Mouse (Mus musculus): ENCODE results near the gene Mta3. TPM values are rescaled to one million over a fixed set of nuclear protein-coding genes. Genes with fewer than 3 reads are reported as not detected.

Mta3 gene
- 52.8 and 57.1 TPM in 2 replicates for total RNA-seq (2012; rRNA removed)

DNA sequence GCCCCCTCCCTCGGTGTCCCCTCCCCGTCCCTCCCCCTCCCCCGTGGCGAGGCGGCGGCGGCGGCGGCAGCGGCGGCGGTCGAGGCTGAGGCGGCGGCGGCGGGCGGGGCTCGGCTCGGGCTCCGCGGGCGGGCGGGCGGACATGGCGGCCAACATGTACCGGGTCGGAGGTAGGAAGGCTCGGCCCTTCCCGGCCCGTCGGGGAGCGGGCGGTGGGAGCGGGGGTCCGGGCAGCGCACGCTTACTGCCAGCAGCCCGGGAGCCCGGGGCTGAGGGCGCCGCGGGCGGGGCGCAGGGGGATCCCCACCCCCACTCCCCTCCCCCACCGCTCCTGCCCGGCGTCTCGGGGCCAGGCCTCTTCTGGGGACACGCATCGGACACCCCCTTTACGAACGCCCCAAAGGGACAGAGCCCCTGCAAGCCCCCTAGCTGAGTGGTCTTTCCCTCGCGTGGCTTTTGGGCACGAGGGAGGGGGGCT, at the start of gene Mta3:
Gene Mta3 (plus strand): TSS at position 48 of the 478 bp plus-strand sequence.
- peaks cover 5 to 21% of the 10 kb centered on the region in 2 experiments; a peak in 3 of 4 replicates for H3K4me1 ChIP-seq (ENCODE audit: control insufficient read depth in 2 of 2, insufficient read depth in 2 of 2, low read length in 2 of 2, poor library complexity in 1 of 2)
- no peak for TF ChIP-seq CHD2 (IDR thresholded peaks at IDR 0.05; ENCODE audit: low read depth, low read length)
- no peak for TF ChIP-seq HCFC1 (IDR thresholded peaks at IDR 0.05; ENCODE audit: borderline replicate concordance, insufficient read depth, low read length)
- no peak for TF ChIP-seq MAFK (IDR thresholded peaks at IDR 0.05; ENCODE audit: insufficient read depth, low read depth, low read length)
- no peak for TF ChIP-seq ZC3H11A (IDR thresholded peaks at IDR 0.05; ENCODE audit: borderline replicate concordance, low read depth, low read length)
- TF ChIP-seq ZNF384 (IDR thresholded peaks at IDR 0.05; ENCODE audit: low read depth, low read length), result no peak
- H3K9me3 ChIP-seq (ENCODE audit: control insufficient read depth, insufficient read depth, low read depth, low read length), result no peaks in the 10 kb centered on the region
- no peak for DNase-seq (ENCODE audit: low read depth, low spot score)
- H3K27ac ChIP-seq (ENCODE audit: insufficient read depth, low read depth, low read length, poor library complexity, severe bottlenecking), result peak within 1 kb of the TSS; percentile 89
- peaks cover 9% of the 10 kb centered on the region; the same call in 1 of the 2 replicates for H3K36me3 ChIP-seq (ENCODE audit: control insufficient read depth, insufficient read depth, low read length, poor library complexity, severe bottlenecking)
- H3K9ac ChIP-seq (ENCODE audit: insufficient read depth, low read depth, low read length, poor library complexity, severe bottlenecking), result peak within 1 kb of the TSS; percentile 94
- peak within 1 kb of the TSS; percentile 86 to 92 for H3K4me3 ChIP-seq (ENCODE audit: insufficient read depth in 1 of 2, low read depth in 1 of 2, low read length in 2 of 2, poor library complexity in 1 of 2, severe bottlenecking in 1 of 2)
- in situ Hi-C loops (cut with MboI; ENCODE audit: low sequenced_read_pairs in 2 of 2, unreplicated experiment in 2 of 2), result no loop called here

DNA sequence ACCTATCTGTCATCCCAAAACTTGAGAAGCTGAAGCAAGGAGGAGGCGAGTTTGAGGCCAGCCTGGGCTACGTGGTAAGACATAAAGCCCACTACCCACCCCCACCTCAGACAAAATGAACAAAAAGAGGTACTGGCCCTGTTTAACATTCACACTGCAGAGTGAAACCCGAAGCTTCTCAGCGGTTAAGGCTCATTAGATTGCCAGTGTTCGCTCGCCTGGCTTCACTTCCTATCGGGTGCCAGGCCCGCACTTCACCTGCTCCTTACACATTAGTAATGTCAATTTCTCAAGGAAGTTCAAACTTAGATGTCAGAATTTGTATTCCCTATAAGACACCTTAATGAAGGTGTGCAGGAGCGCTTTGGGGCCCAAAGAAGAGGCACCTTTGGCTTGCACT, 48.6 kb upstream of the Mta3 start:
- H3K4me1 ChIP-seq (ENCODE audit: control insufficient read depth in 2 of 2, insufficient read depth in 2 of 2, low read length in 2 of 2, poor library complexity in 1 of 2), result peaks cover 3 to 16% of the 10 kb centered on the region in 2 experiments; a peak in 2 of 4 replicates
- H3K9me3 ChIP-seq (ENCODE audit: control insufficient read depth, insufficient read depth, low read depth, low read length), result no peaks in the 10 kb centered on the region
- no peak overlapping the region for H3K4me3 ChIP-seq (ENCODE audit: insufficient read depth in 1 of 2, low read depth in 1 of 2, low read length in 2 of 2, poor library complexity in 1 of 2, severe bottlenecking in 1 of 2)
- DNase-seq (ENCODE audit: low read depth, low spot score), result no peak
- H3K9ac ChIP-seq (ENCODE audit: insufficient read depth, low read depth, low read length, poor library complexity, severe bottlenecking), result peak overlapping the region; percentile 54; the same call in 1 of the 2 replicates
- in situ Hi-C loops (cut with MboI; ENCODE audit: low sequenced_read_pairs in 2 of 2, unreplicated experiment in 2 of 2), result no loop called here
- TF ChIP-seq ZC3H11A (IDR thresholded peaks at IDR 0.05; ENCODE audit: borderline replicate concordance, low read depth, low read length) (no peak), ZNF384 (IDR thresholded peaks at IDR 0.05; ENCODE audit: low read depth, low read length) (no peak), HCFC1 (IDR thresholded peaks at IDR 0.05; ENCODE audit: borderline replicate concordance, insufficient read depth, low read length) (no peak), MAFK (IDR thresholded peaks at IDR 0.05; ENCODE audit: insufficient read depth, low read depth, low read length) (no peak), CHD2 (IDR thresholded peaks at IDR 0.05; ENCODE audit: low read depth, low read length) (no peak)
- H3K27ac ChIP-seq (ENCODE audit: insufficient read depth, low read depth, low read length, poor library complexity, severe bottlenecking), result peak overlapping the region; percentile 38; the same call in 1 of the 2 replicates
- H3K36me3 ChIP-seq (ENCODE audit: control insufficient read depth, insufficient read depth, low read length, poor library complexity, severe bottlenecking), result peaks cover 2% of the 10 kb centered on the region; the same call in 1 of the 2 replicates

DNA sequence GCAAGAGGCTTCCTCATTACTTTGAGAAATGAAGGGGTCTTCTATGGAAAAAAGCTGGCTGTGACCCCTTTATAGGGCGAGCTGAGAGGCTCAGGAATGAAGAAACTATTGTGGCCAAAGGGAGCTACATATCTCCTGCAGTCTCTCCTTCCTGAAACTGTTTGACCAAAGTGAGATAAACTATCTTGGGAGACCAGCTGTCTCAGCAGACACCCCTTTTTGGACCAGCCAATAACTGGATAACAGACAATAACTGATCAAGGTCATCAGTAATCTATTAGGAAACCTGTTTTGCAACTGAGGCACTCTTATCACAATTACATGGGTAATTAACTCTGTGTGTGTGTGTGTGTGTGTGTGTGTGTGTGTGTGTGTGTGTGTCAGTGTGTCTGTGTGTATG, 47.0 kb upstream of the Mta3 start:
- DNase-seq (ENCODE audit: low read depth, low spot score), result no peak
- Histone ChIP-seq H3K4me1 (ENCODE audit: control insufficient read depth in 2 of 2, insufficient read depth in 2 of 2, low read length in 2 of 2, poor library complexity in 1 of 2) (peaks cover 3 to 16% of the 10 kb centered on the region in 2 experiments; a peak in 2 of 4 replicates), H3K4me3 (ENCODE audit: insufficient read depth in 1 of 2, low read depth in 1 of 2, low read length in 2 of 2, poor library complexity in 1 of 2, severe bottlenecking in 1 of 2) (no peak overlapping the region), H3K9ac (ENCODE audit: insufficient read depth, low read depth, low read length, poor library complexity, severe bottlenecking) (no peak overlapping the region), H3K9me3 (ENCODE audit: control insufficient read depth, insufficient read depth, low read depth, low read length) (peaks cover 2% of the 10 kb centered on the region; the same call in 1 of the 2 replicates), H3K27ac (ENCODE audit: insufficient read depth, low read depth, low read length, poor library complexity, severe bottlenecking) (no peak overlapping the region; the same call in 1 of the 2 replicates), H3K36me3 (ENCODE audit: control insufficient read depth, insufficient read depth, low read length, poor library complexity, severe bottlenecking) (peaks cover 2% of the 10 kb centered on the region; the same call in 1 of the 2 replicates)
- TF ChIP-seq ZC3H11A (IDR thresholded peaks at IDR 0.05; ENCODE audit: borderline replicate concordance, low read depth, low read length) (no peak), MAFK (IDR thresholded peaks at IDR 0.05; ENCODE audit: insufficient read depth, low read depth, low read length) (no peak), CHD2 (IDR thresholded peaks at IDR 0.05; ENCODE audit: low read depth, low read length) (no peak), ZNF384 (IDR thresholded peaks at IDR 0.05; ENCODE audit: low read depth, low read length) (no peak), HCFC1 (IDR thresholded peaks at IDR 0.05; ENCODE audit: borderline replicate concordance, insufficient read depth, low read length) (no peak)
- in situ Hi-C loops (cut with MboI; ENCODE audit: low sequenced_read_pairs in 2 of 2, unreplicated experiment in 2 of 2), result no loop called here

GRCm38 (mm10) chr17:83664761-83665160, 41.2 kb upstream of the Mta3 start:
- peaks cover 2% of the 10 kb centered on the region; the same call in 1 of the 2 replicates for H3K36me3 ChIP-seq (ENCODE audit: control insufficient read depth, insufficient read depth, low read length, poor library complexity, severe bottlenecking)
- peak overlapping the region; percentile 74 for H3K27ac ChIP-seq (ENCODE audit: insufficient read depth, low read depth, low read length, poor library complexity, severe bottlenecking)
- in situ Hi-C loops (cut with MboI; ENCODE audit: low sequenced_read_pairs in 2 of 2, unreplicated experiment in 2 of 2), result no loop called here
- peak overlapping the region; percentile 43 to 44; a peak in 3 of 4 replicates for H3K4me3 ChIP-seq (ENCODE audit: insufficient read depth in 1 of 2, low read depth in 1 of 2, low read length in 2 of 2, poor library complexity in 1 of 2, severe bottlenecking in 1 of 2)
- peaks cover 6 to 8% of the 10 kb centered on the region in 2 experiments; a peak in 3 of 4 replicates for H3K4me1 ChIP-seq (ENCODE audit: control insufficient read depth in 2 of 2, insufficient read depth in 2 of 2, low read length in 2 of 2, poor library complexity in 1 of 2)
- no peak for DNase-seq (ENCODE audit: low read depth, low spot score)
- peak overlapping the region; percentile 65; the same call in 1 of the 2 replicates for H3K9ac ChIP-seq (ENCODE audit: insufficient read depth, low read depth, low read length, poor library complexity, severe bottlenecking)
- TF ChIP-seq ZC3H11A (IDR thresholded peaks at IDR 0.05; ENCODE audit: borderline replicate concordance, low read depth, low read length) (no peak), CHD2 (IDR thresholded peaks at IDR 0.05; ENCODE audit: low read depth, low read length) (no peak), ZNF384 (IDR thresholded peaks at IDR 0.05; ENCODE audit: low read depth, low read length) (no peak), HCFC1 (IDR thresholded peaks at IDR 0.05; ENCODE audit: borderline replicate concordance, insufficient read depth, low read length) (no peak), MAFK (IDR thresholded peaks at IDR 0.05; ENCODE audit: insufficient read depth, low read depth, low read length) (no peak)
- peaks cover 2% of the 10 kb centered on the region; the same call in 1 of the 2 replicates for H3K9me3 ChIP-seq (ENCODE audit: control insufficient read depth, insufficient read depth, low read depth, low read length)
